Mouse (Mus musculus) forebrain, embryonic 16.5 days (tissue): ENCODE measurements around the gene Clmn. TPM values are rescaled to one million over a fixed set of nuclear protein-coding genes. Genes with fewer than 3 reads are reported as not detected.

Experiments
- ATAC-seq: fragments of 200-750 bp; cut with Nextera tagmentation; 2 replicates; pipeline ENCODE4 v1.8.0; 2017; ENCODE audit warnings: mild to moderate bottlenecking, moderate library complexity
- H3K27ac ChIP-seq: fragments of 300-500 bp; sonication (generic); 2 replicates; pipeline ENCODE4 v1.5.1; 2014; ENCODE audit warnings: low read length, control low read depth
- H3K27me3 ChIP-seq: fragments of 300-500 bp; sonication (generic); replicated peaks from 2 replicates; pipeline ENCODE4 v1.6.1; 2014; ENCODE audit warnings: low read length; ENCODE audit not compliant: control insufficient read depth, insufficient read depth
- H3K36me3 ChIP-seq: fragments of 300-500 bp; sonication (generic); 2 replicates; pipeline ENCODE4 v1.6.1; 2014; ENCODE audit not compliant: control insufficient read depth, insufficient read depth
- H3K4me1 ChIP-seq: fragments of 300-500 bp; sonication (generic); replicated peaks from 2 replicates; pipeline ENCODE4 v1.6.1; 2014; ENCODE audit warnings: low read length; ENCODE audit not compliant: control insufficient read depth, insufficient read depth
- H3K4me2 ChIP-seq: fragments of 300-500 bp; sonication (generic); 2 replicates; pipeline ENCODE4 v1.6.1; 2014; ENCODE audit warnings: mild to moderate bottlenecking, low read length, control low read depth
- H3K4me3 ChIP-seq: fragments of 300-500 bp; sonication (generic); replicated peaks from 2 replicates; pipeline ENCODE4 v1.5.1; 2014; ENCODE audit warnings: mild to moderate bottlenecking, low read length, control low read depth
- H3K9ac ChIP-seq: fragments of 300-500 bp; sonication (generic); replicated peaks from 2 replicates; pipeline ENCODE4 v1.6.1; 2014; ENCODE audit warnings: low read depth, low read length, control low read depth
- H3K9me3 ChIP-seq: fragments of 300-500 bp; sonication (generic); 2 replicates; pipeline ENCODE4 v1.6.1; 2016; ENCODE audit warnings: low read length; ENCODE audit not compliant: control insufficient read depth
- WGBS: fragments of 180-500 bp; shearing (Covaris S2); extraction: QIAGEN DNeasy Blood & Tissue Kit; methylation state at CpG from one replicate; pipeline ENCODE4 v1.1.7; 2014; 5-methylcytosine and 5-hydroxymethylcytosine counted together
- polyA plus RNA-seq: library from polyadenylated mRNA; unstranded; fragments of >200 nt; fragmentation: Nextera tagmentation; extraction: Ambion mirVana; gene quantifications from 2 replicates; pipeline ENCODE4 v1.2.1, GENCODE M21; 2015

The Clmn gene
- polyA plus RNA-seq, 1 experiment from 2014 or later, result 0.71 TPM

GRCm38 (mm10) chr12:104767183-104767582, 97.7 kb downstream of the Clmn start:
- no peak overlapping the region for H3K4me3 ChIP-seq
- no peak overlapping the region for H3K4me2 ChIP-seq
- no peak overlapping the region for H3K9ac ChIP-seq
- no peaks in the 10 kb centered on the region for H3K27me3 ChIP-seq
- no peaks in the 10 kb centered on the region for H3K36me3 ChIP-seq
- H3K27ac ChIP-seq, result no peak overlapping the region
- no peaks in the 10 kb centered on the region for H3K4me1 ChIP-seq
- whole genome bisulfite sequencing, result 82% methylated on average over 4 of the region's 4 CpGs
- no peak for ATAC-seq
- H3K9me3 ChIP-seq, result no peaks in the 10 kb centered on the region

- H3K4me3 ChIP-seq, result no peak overlapping the region
- no peak overlapping the region for H3K4me2 ChIP-seq
- H3K27ac ChIP-seq, result no peak overlapping the region
- no peak overlapping the region for H3K9ac ChIP-seq
- H3K4me1 ChIP-seq, result no peaks in the 10 kb centered on the region
- H3K9me3 ChIP-seq, result no peaks in the 10 kb centered on the region
- no peaks in the 10 kb centered on the region for H3K27me3 ChIP-seq
- no peak for ATAC-seq
- no peaks in the 10 kb centered on the region for H3K36me3 ChIP-seq
- 91% methylated on average over 7 of the region's 7 CpGs for WGBS
Measured at GRCm38 (mm10) chr12:104765761-104766160, 99.1 kb downstream of the Clmn start.

DNA sequence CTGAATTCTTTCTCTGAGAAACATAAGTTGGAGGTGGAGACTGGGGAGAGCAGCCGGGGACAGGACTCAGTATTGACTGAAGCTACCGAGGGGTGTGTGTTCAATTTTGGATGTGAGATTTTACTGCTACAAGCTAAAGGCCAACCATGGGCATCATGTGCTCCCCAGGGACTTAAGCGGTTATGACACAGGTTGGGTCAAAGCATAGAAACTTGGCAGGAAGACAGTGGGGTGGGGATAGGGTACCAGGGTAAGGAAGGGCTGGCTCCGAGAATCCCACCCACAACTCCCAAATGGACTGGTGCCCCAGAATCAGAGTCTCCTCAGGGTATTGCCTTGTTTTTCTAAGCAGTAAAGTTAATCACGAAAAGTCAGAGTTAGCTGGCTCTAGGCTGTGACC, 99.8 kb downstream of the Clmn start:
- no peak overlapping the region for H3K4me3 ChIP-seq
- no peaks in the 10 kb centered on the region for H3K27me3 ChIP-seq
- H3K4me1 ChIP-seq, result no peaks in the 10 kb centered on the region
- no peak overlapping the region for H3K27ac ChIP-seq
- no peak for ATAC-seq
- 92% methylated on average over 5 of the region's 5 CpGs for WGBS
- H3K9ac ChIP-seq, result no peak overlapping the region
- H3K36me3 ChIP-seq, result no peaks in the 10 kb centered on the region
- no peak overlapping the region for H3K4me2 ChIP-seq
- no peaks in the 10 kb centered on the region for H3K9me3 ChIP-seq

DNA sequence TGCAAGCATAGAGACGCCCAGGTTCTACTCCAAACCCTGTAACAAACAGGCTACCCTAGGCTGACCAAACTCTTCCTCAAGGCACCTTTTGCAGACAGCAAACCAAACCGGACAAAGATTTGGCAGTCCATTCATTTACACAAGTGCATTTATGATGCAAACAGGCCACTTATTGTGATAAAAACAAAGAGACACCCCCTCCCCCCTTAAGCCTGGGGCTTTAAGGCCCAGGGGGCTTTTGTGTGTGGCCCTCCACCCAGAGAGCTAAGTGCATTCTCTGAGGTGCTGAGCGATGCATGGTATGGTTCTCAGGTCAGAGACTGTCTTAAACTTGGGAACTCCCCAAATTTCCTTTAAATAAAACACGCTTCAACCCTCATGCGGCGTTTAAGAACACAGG, 101.0 kb downstream of the Clmn start:
- H3K4me1 ChIP-seq, result no peaks in the 10 kb centered on the region
- no peak overlapping the region for H3K9ac ChIP-seq
- H3K4me3 ChIP-seq, result no peak overlapping the region
- H3K4me2 ChIP-seq, result no peak overlapping the region
- H3K36me3 ChIP-seq, result no peaks in the 10 kb centered on the region
- no peaks in the 10 kb centered on the region for H3K27me3 ChIP-seq
- WGBS, result 16% methylated on average over 6 of the region's 6 CpGs
- no peak overlapping the region for H3K27ac ChIP-seq
- no peaks in the 10 kb centered on the region for H3K9me3 ChIP-seq
- ATAC-seq, result no peak

- Histone ChIP-seq H3K9ac (no peak overlapping the region), H3K27me3 (no peaks in the 10 kb centered on the region), H3K4me3 (no peak overlapping the region), H3K9me3 (no peaks in the 10 kb centered on the region), H3K4me2 (no peak overlapping the region), H3K36me3 (no peaks in the 10 kb centered on the region), H3K27ac (no peak overlapping the region), H3K4me1 (no peaks in the 10 kb centered on the region)
- ATAC-seq, result no peak
- WGBS, result 93% methylated on average over 8 of the region's 8 CpGs
Measured at GRCm38 (mm10) chr12:104761411-104761810, 103.5 kb downstream of the Clmn start.

DNA sequence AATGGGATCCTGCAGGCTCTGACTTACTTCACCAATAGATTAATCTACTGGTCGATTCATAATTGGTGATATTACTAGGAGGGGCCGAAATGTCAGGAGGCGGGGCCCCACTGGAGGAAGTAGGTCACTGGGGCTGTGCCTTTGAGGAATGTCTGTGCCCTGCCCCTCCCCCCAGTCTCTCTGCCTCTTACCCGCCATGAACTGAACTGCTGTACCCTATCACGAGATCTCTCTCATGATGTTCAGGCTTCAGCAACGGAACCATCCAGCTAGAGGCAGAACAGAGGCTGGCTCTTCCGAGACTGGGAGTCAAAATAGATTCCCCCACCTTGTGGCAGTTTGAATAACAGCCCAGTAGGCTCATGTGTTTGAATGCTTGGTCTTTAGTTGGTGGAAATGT, 106.8 kb downstream of the Clmn start:
- ATAC-seq, result no peak
- no peak overlapping the region for H3K4me2 ChIP-seq
- no peaks in the 10 kb centered on the region for H3K9me3 ChIP-seq
- no peaks in the 10 kb centered on the region; the same call in 1 of the 2 replicates for H3K4me1 ChIP-seq
- 88% methylated on average over 7 of the region's 7 CpGs for WGBS
- H3K9ac ChIP-seq, result no peak overlapping the region
- no peak overlapping the region for H3K4me3 ChIP-seq
- H3K27me3 ChIP-seq, result no peaks in the 10 kb centered on the region
- no peak overlapping the region for H3K27ac ChIP-seq
- H3K36me3 ChIP-seq, result no peaks in the 10 kb centered on the region

DNA sequence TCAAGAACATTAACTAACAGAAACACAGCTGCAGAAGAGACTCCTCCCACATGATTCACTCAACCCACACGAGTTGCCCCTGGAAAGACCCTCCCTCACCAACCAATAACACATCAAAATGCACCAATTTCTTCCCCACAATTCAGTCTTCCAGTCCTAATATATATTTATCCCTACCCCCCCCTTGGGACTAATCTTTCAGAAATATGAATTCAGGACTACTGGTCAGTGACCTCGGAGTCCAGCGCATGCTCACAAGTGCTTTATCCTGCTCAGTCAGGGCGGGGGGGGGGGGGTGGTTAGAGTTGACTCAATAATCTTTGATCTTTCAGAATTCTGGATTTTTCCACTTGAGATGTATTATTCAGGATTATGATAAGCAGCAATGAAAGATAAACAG, 111.2 kb downstream of the Clmn start:
- no peak for ATAC-seq
- Histone ChIP-seq H3K9ac (no peak overlapping the region), H3K4me2 (no peak overlapping the region), H3K27ac (no peak overlapping the region), H3K4me3 (no peak overlapping the region), H3K4me1 (peaks cover 31% of the 10 kb centered on the region), H3K36me3 (no peaks in the 10 kb centered on the region), H3K9me3 (no peaks in the 10 kb centered on the region), H3K27me3 (no peaks in the 10 kb centered on the region)
- WGBS, result 74% methylated on average over 4 of the region's 4 CpGs

DNA sequence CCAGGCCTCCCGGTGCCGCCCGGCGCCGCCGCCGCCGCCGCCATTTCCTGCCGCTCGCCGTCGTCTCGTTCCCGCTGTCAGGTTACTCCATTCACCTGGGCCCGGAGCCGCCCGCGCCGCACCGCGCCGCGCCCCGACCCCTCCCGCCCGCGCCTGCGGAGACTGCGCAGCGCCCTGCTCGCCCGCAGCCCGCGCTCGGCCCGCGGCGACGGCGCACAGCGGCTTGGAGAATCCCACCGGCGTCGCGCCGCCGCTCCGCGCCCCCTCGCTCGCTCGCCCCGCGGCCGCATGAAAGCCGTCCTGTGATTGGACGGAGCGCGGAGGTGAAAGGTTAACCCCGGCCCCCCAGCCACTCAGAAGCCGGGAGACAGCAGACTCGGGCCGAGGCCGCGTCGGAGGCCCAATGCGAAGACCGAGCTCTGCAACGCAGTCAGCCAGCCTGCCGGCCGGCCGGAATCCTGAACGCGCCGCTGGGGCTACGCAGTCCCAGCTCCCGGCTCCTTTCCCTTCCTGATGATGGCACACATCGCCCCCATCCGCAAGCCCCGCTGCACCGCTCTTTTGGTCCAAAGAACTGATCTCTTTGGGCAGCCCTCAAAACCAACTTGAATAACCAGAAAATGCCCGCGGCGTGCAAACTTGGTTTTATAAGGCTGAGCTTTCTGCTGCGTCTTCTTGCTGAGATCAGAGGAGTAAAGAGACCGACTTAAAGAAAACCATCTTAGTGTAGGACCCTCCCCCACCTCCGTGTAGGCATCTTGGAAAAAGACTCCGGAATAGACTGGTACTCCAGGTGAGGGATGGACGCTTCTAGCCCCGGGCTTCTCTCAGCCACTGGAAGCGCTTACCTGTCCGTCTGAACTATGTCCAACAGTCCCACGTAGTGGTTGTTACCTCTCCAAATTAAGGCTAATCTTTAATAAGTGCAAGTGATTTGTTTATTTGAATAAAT, 112.8 kb downstream of the Clmn start, which contains the start of gene Dicer1:
Gene Dicer1, minus strand, starts transcription at position 139 of the 952 bp plus-strand sequence.
- peak; percentile 96 for ATAC-seq
- Histone ChIP-seq H3K27me3 (no peaks in the 10 kb centered on the region), H3K36me3 (no peaks in the 10 kb centered on the region), H3K9ac (peak within 1 kb of the TSS; percentile 98), H3K9me3 (no peaks in the 10 kb centered on the region), H3K4me1 (peaks cover 35% of the 10 kb centered on the region), H3K4me3 (peak within 1 kb of the TSS; percentile 95), H3K27ac (peak within 1 kb of the TSS; percentile 95), H3K4me2 (peak within 1 kb of the TSS; percentile 94)
- WGBS, result under 1% methylated on average over 82 of the region's 94 CpGs

DNA sequence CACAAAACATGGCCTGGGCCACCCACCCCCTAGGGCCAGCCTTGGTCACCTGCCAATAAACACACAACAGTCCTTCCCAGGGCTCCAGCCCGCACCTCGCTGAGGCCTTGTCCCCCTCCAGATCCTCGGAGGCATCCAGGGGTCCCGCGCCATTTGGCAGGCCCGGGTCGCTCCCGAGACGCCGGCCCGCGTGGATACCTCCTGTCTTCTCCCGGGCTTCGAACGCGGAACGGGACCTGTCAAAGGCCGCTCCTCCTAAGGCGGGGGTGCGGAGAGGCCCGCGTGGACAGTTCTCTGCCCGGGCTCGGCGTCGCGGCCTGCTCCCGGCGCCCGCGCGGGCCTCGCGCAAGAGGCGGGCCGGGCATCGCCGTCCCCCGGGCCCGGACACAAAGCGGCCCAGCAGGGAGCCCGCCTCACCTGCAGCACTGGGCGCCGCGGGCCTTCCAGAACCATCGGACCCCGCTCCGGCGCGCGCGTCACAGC, 113.5 kb downstream of the Clmn start:
- Histone ChIP-seq H3K27me3 (no peaks in the 10 kb centered on the region), H3K9me3 (no peaks in the 10 kb centered on the region), H3K4me3 (peak overlapping the region; percentile 95), H3K27ac (peak overlapping the region; percentile 88), H3K4me2 (peak overlapping the region; percentile 94), H3K9ac (peak overlapping the region; percentile 98), H3K4me1 (peaks cover 36% of the 10 kb centered on the region), H3K36me3 (no peaks in the 10 kb centered on the region)
- peak; percentile 49 for ATAC-seq
- under 1% methylated on average over 52 of the region's 52 CpGs for WGBS
